Mouse (Mus musculus): ENCODE measurements around the gene Sbk1.

Sbk1 gene

DNA sequence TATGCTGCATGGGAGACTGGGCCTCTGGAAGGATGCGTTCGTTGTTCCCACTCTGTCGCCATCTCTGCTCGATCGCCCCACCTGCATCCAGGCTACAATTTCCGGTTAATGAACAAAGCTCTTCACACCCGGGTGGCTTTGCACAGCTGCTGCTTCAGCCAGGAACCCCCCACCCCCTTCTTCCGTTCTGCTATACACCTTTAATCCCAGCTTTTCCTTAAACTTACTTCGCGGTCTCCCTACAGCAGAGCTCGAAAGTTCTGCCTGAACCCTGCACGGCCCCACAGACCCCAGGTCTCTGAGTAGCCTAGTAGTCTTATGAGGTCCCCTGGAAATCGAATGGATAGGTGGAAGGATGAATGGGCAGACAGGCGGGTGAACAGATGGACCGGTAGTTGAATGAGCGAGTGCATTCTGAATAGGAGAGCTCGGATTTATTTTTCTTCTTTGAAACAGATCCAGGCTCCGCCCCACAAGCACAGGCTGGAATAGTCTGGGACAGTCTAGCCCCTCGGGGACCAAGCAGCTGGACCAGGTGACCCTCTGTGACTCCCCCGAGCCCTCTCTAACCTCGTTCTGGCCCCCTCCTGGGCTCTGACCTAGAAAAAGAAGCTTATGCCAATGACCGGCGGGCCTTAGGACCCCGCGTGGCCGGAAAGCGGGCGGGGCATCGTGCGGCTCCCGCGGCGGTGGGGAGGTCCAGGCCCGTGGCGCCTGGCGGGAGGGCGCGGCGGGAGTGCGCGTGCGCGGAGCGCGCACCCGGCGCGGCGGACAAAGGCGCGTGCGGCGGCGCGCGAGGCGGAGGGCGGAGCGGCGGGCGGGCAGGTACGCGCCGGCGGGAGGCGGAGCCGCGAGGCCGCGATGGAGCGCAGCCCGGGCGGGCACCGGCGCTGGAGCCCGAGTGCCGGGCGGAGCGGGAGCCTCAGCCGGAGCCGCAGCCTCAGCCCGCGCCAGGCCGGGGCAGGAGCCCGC is at the start of gene Sbk1:
TSS of gene Sbk1 (plus strand) at position 908 of the 972 bp plus-strand sequence.
- peak; percentile 89 for DNase-seq (ENCODE audit: low spot score)

DNA sequence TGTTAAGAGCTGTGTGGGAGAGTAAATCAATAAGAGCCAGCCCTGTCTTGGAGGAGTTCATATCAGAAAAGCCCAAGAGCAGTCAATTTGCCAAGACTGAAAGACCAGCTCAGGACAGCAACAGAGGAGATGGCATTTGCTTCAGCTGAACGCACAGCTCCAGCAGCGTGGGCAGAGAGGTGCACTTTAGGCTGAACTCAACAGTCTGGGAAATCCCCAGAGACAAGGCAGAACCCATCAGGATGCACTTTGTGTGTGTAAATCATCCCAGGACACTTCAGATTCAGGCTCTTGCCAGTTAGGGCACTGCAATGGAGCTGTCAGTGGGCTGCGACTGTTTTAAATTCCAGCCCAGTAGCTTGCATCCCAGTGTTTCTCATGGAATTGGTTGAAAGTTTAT is 49.7 kb upstream of the Sbk1 start:
- DNase-seq (ENCODE audit: low spot score) = no peak

- DNase-seq (ENCODE audit: low spot score) = no peak
Measured at GRCm38 (mm10) chr7:126226136-126226535, 46.3 kb upstream of the Sbk1 start.

GRCm38 (mm10) chr7:126230357-126231148 is 41.9 kb upstream of the Sbk1 start:
- no peak for DNase-seq (ENCODE audit: low spot score)

GRCm38 (mm10) chr7:126232345-126233071 is 39.9 kb upstream of the Sbk1 start:
- no peak for DNase-seq (ENCODE audit: low spot score)

DNA sequence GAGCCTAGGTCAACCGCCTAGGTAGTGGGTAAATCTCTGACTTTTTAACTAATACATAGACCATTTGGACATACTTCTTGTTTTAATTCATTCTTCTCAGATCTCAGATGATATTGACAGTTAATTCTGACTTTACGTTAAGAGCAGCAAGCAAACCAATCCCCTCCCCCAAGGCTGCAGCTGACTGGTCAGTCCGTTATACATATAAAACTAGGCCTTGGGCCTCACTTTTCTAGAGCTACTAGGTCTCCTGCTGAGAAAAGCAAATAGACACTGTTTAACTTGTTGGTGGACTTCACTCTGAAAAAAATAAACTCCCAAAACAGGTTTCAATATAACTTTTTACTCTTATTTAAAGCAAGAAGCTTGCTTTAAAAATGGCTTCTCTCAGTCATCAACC is 37.8 kb upstream of the Sbk1 start:
- DNase-seq (ENCODE audit: low spot score) = no peak

GRCm38 (mm10) chr7:126236083-126236793 is 36.2 kb upstream of the Sbk1 start:
- DNase-seq (ENCODE audit: low spot score) = no peak

GRCm38 (mm10) chr7:126236794-126237192 is 35.6 kb upstream of the Sbk1 start:
- no peak for DNase-seq (ENCODE audit: low spot score)

DNA sequence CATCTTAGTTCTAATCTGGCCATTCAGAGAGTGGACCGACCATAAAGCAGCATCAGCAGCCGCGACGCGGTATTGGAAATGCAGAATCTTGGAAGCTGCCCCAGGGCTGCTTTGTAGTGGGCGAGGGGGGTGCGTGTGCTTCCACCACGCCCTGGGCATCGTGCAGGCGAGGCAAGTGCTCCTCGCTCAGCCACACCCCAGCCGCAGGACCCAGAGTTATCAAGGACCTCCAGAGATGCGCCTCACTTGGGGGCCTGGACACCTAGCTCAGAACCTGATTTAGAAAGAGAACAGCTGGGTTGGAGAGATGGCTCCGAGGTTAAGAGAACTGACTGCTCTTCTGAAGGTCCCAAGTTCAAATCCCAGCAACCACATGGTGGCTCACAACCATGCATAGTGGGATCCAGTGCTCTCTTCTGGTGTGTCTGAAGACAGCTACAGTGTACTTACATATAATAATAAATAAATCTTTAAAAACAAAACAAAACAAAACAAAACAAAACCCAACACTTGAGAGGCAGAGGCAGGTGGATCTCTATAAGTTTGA is 31.5 kb upstream of the Sbk1 start:
- no peak for DNase-seq (ENCODE audit: low spot score)

DNA sequence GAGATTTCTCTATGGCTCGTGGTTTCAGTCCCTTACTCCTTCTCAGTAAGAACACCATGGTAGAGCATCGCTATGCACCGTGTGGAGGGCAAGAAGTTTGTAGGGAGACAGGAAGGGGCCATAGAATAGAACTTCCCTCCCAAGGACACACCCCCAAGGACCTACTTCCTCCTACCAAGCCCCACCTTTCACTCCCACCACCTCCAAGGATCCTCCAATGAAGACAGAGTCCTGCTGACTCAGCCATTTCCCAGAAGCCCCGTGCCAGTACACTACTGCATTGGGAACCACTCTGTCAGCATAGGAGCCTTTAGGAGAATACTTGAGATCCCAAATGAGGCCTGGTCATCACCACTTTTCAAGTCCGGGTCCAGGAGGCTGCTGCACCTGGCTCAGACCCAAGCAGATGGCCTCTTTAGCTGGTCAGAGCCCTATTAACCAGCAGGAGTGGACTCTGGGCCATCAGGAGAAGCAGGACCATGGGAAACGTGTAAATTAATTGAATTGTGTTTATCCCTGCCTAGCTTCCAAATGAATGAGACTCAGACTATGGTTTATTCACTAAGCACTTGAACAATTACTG is 28.2 kb upstream of the Sbk1 start:
- DNase-seq (ENCODE audit: low spot score) = no peak

DNA sequence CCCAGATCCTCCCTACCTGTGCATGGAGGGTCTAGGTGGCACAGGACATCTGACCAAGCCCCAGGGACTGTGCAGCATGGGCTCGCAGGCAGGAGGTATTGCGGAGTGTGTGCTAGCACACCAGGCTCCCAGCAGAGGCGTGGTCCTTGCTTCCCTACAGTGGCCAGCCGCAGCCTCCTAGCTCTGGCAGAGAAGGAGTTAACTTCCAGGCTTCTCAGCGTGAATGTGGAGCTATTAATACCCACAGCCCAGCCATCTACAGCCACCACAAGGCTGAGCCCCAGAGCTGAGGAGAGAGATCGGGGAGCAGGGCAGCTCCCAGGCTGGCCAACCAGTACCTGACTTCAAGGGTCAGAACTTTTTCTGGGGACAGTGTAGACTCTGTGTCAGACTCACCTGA is 24.3 kb upstream of the Sbk1 start:
- DNase-seq (ENCODE audit: low spot score) = no peak

- no peak for DNase-seq (ENCODE audit: low spot score)
Measured at GRCm38 (mm10) chr7:126248641-126249141, 23.7 kb upstream of the Sbk1 start.

DNA sequence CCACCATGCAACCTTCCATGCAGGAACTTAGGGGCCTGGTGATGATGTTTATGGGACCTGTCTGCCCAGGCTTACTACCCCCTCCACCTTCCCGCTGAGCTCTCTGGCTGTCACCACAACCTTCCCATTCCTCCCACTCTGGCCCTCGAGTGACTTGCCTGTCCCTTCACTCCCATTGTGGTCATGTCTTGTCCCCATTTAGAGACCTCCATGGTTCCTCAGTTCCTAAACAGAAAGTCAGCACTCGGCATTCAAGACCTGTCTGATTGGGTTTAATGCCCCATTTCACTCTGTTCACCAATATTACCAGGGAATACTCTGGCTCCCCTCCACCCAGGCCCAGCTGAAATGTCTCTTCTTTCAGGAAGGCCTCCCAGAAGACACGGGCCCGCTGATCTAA is 23.3 kb upstream of the Sbk1 start:
- no peak for DNase-seq (ENCODE audit: low spot score)

DNA sequence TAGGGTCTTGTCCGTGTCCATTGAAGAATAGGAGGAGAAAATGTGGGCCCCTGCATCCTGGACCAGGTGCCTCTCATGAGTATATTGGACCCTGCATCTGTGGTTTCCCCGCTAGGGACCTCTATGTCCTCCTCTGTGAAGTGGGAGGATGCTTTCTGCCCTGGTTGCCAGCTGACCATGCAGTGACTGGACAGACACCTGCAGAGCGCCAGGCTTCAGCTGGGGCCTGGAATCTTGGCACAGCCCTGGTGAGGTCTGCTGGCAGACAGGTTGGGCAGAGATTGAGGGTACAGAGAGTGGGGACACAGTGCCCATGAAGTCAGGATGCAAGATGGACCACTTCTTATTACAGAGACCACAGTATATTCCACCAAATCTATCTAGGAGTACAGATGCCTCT is 22.4 kb upstream of the Sbk1 start:
- DNase-seq (ENCODE audit: low spot score) = no peak

GRCm38 (mm10) chr7:126250481-126250880 is 21.9 kb upstream of the Sbk1 start:
- no peak for DNase-seq (ENCODE audit: low spot score)

- no peak for DNase-seq (ENCODE audit: low spot score)
Measured at GRCm38 (mm10) chr7:126251698-126252097, 20.7 kb upstream of the Sbk1 start.

DNA sequence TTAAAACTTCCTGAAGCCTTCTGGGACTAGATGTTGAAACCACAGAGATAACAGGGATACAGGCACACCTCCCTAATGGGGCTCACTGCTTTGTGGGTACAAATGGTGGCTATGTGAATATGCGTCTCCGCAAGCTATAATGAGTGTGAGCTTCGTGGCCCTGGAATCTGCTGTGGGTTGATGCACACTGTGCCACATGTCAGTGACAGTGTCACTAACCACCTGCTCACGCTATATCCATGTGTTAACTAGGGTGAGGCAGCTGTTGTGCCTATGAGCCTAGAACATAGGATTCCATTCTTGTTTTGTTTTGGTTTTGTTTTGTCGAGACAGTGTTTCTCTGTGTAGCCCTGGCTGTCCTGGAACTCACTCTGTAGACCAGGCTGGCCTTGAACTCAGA is 20.2 kb upstream of the Sbk1 start:
- no peak for DNase-seq (ENCODE audit: low spot score)

DNA sequence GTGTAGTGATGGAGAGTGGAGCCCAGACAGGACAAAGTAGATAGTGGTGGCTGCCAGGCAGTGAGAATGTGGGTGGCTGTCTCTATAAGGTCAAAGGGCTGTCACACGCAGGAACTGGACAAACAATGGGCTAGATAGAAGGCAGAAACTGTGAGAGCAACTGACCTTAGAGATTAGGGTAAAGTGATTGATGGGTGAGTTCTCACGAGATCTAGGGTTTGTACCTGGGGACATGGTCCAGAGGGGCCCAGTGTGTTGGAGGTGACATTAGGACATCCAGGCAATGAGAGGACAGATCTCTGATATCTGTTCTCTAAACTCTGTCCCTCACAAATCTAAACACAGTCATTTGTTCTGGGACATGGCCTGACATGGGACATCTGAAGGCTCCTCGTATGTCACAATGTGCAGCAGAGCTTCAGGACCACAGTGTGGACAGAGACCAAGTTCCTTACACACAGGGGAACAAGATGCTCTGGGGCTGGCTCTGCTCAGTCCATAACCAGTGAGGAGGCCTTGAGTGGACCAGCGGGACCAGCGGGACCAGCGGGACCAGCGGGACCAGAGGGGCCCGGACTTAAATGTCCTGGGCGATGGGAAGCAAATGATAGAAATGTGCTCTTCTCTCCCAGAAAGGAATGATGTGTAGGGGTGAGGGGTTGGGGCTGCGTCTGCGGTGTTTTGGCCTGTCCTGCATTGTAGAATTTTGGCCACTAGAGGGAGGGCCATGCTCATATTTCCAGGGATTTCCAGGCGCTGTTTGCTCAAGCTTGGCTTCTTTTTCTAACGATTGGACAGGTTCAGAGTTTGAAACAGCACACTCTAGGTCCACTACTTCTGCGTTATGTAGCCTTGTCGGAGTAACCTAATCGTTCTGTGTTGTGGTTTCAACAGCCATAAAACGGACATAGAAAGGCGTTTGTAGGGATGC is 11.9 kb upstream of the Sbk1 start:
- DNase-seq (ENCODE audit: low spot score) = peak; percentile 52

GRCm38 (mm10) chr7:126261823-126262222 is 10.6 kb upstream of the Sbk1 start:
- DNase-seq (ENCODE audit: low spot score) = no peak

DNA sequence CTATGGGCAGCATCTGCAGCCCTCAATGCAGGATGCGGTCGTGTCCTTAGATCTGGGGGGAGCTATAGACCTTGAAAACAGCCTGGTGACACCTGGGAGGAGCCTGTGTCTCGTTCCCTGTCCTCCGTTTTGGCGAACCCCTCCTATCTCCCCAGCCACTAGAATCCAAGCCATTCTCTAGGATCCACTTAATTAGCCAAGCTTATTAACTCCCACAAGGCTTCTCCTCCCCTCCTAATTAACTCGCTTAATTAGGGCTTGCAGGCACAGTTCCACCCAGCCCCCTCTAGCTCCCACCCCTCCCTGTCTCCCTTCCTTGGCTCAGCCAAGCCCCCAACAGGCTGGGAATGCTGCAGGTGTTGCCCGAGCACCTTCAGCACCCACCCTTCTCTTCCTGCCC is 8.5 kb upstream of the Sbk1 start:
- no peak for DNase-seq (ENCODE audit: low spot score)

Data from urinary bladder, postnatal 25 days (tissue).